12 mouse cellular contexts compared by ENCODE assay signal in genomic region chr2:27175696-27176267, GRCm38 (mm10). TPM values are rescaled to one million over a fixed set of nuclear protein-coding genes. Genes with fewer than 3 reads are reported as not detected.
A peak's percentile ranks its signal among the peaks of the same experiment; 100 is the strongest.
DNase-seq lines count a peak whose midpoint lies in the region; ATAC-seq lines count a peak whose summit lies in the region.
"Had no signal": no experiment of that assay in that cellular context is flagged by ENCODE, and none has a peak within 500 bp of the region (broad histone marks: within the 10 kb centered on the region; RNA-seq: fewer than 3 reads in every experiment).

No protein-coding gene starts in this region.

- ATAC-seq in erythroid progenitor cell, adult 5-6 weeks (replicated peaks; ENCODE audit: low FRiP score, poor library complexity, severe bottlenecking): no peak
- ATAC-seq: midbrain, embryonic 15.5 days had no signal

- peak; percentile 18 for DNase-seq in kidney, postnatal 14 days
- DNase-seq in kidney, adult 8-10 months: no peak
- DNase-seq in adipocyte (ENCODE audit: low spot score): peak; percentile 33
- DNase-seq in gastrocnemius, adult 18-20 months (ENCODE audit: low spot score): peak; percentile 30
- DNase-seq in lung, postnatal 14 days: peak; percentile 64
- no peak for DNase-seq in frontal cortex, adult 2 months (ENCODE audit: extremely low spot score in 1 of 2, low spot score in 1 of 2)
- DNase-seq in kidney, adult 9 months: no peak
- DNase-seq: cerebellum, postnatal 36 days; kidney, adult 11 months; right cerebral cortex, postnatal 25 days had no signal

RNA-seq across cellular contexts. Expression of gene Dbh, which starts 10.7 kb away (rescaled TPM):
- not detected for total RNA-seq in gastrocnemius, adult 18-20 months (2021)
- 0.40 and 0.50 TPM in 2 replicates for polyA plus RNA-seq in frontal cortex, adult 2 months (2012; rRNA removed)
- not detected in 2 replicates for total RNA-seq in erythroid progenitor cell, adult 5-6 weeks (2015; ENCODE audit: low replicate concordance)
- not detected in 2 replicates for total RNA-seq in erythroid progenitor cell, adult 5-6 weeks (2017; ENCODE audit: low replicate concordance)

RNA-seq across cellular contexts. Expression of gene Fam163b, which starts 33.5 kb away (rescaled TPM):
- total RNA-seq in gastrocnemius, adult 18-20 months (2021): not detected
- 213 and 219 TPM in 2 replicates for polyA plus RNA-seq in frontal cortex, adult 2 months (2012; rRNA removed)
- not detected in 2 replicates for total RNA-seq in erythroid progenitor cell, adult 5-6 weeks (2015; ENCODE audit: low replicate concordance)
- not detected in 2 replicates for total RNA-seq in erythroid progenitor cell, adult 5-6 weeks (2017; ENCODE audit: low replicate concordance)

Comparison
In these comparisons a context has a peak if more than half of its experiments do, and no peak if none do; other contexts are left out.
1. DNase-seq: peak in kidney, postnatal 14 days (single experiment), adipocyte (single experiment), gastrocnemius, adult 18-20 months (single experiment) and lung, postnatal 14 days (single experiment); none in kidney, adult 8-10 months (0 of 2), frontal cortex, adult 2 months (0 of 2) and kidney, adult 9 months (single experiment).